Mouse (Mus musculus) E14TG2a.4 (cell line): ENCODE results near the gene Olfr1264.

ENCODE experiments used
- H3K27me3 ChIP-seq: 2 replicates; pipeline ENCODE4 v1.6.1; 2014; ENCODE audit warnings: low read length, control low read depth; ENCODE audit not compliant: insufficient read depth
- H3K36me3 ChIP-seq: 2 replicates; pipeline ENCODE4 v1.6.1; 2014; ENCODE audit warnings: low read length, control low read depth; ENCODE audit not compliant: insufficient read depth
- H3K4me1 ChIP-seq: replicated peaks from 2 replicates; pipeline ENCODE4 v1.6.1; 2014; ENCODE audit warnings: low read depth, low read length, control low read depth
- H3K4me3 ChIP-seq: replicated peaks from 2 replicates; pipeline ENCODE4 v1.5.1; 2014; ENCODE audit warnings: mild to moderate bottlenecking, low read length
- H3K9me3 ChIP-seq: 2 replicates; pipeline ENCODE4 v1.6.1; 2014; ENCODE audit warnings: low read length, control low read depth
- CTCF ChIP-seq: conservative IDR thresholded peaks from 2 replicates; pipeline ENCODE4 v1.5.1; 2014; ENCODE audit warnings: low read length
- NANOG ChIP-seq: IDR thresholded peaks from 2 replicates; pipeline ENCODE4 v1.6.1; 2014; ENCODE audit warnings: borderline replicate concordance, low read length, mixed read lengths
- POU5F1 ChIP-seq: IDR thresholded peaks from 2 replicates; pipeline ENCODE4 v1.6.1; 2014; ENCODE audit warnings: low read length, borderline replicate concordance

Olfr1264 gene

GRCm38 (mm10) chr2:90025477-90025876 is at the start of gene Olfr1264:
Olfr1264 (minus strand) TSS chr2:90025577.
- no peaks in the 10 kb centered on the region for H3K27me3 ChIP-seq
- no peaks in the 10 kb centered on the region for H3K4me1 ChIP-seq
- TF ChIP-seq NANOG (no peak), POU5F1 (no peak), CTCF (no peak)
- no peak within 1 kb of the TSS for H3K4me3 ChIP-seq
- no peaks in the 10 kb centered on the region for H3K9me3 ChIP-seq
- no peaks in the 10 kb centered on the region for H3K36me3 ChIP-seq

GRCm38 (mm10) chr2:90070065-90070464 is 44.7 kb upstream of the Olfr1264 start:
- H3K4me1 ChIP-seq = no peaks in the 10 kb centered on the region
- H3K36me3 ChIP-seq = no peaks in the 10 kb centered on the region
- H3K27me3 ChIP-seq = no peaks in the 10 kb centered on the region
- no peaks in the 10 kb centered on the region for H3K9me3 ChIP-seq
- no peak overlapping the region for H3K4me3 ChIP-seq
- TF ChIP-seq NANOG (no peak), CTCF (no peak), POU5F1 (no peak)

GRCm38 (mm10) chr2:90063494-90063893 is 38.1 kb upstream of the Olfr1264 start, which contains the start of gene Olfr140:
Olfr140 (minus strand) TSS chr2:90063594.
- H3K36me3 ChIP-seq = no peaks in the 10 kb centered on the region
- H3K4me3 ChIP-seq = no peak within 1 kb of the TSS
- H3K4me1 ChIP-seq = no peaks in the 10 kb centered on the region
- H3K9me3 ChIP-seq = no peaks in the 10 kb centered on the region
- H3K27me3 ChIP-seq = no peaks in the 10 kb centered on the region
- no peak for TF ChIP-seq CTCF
- TF ChIP-seq POU5F1 = no peak
- no peak for TF ChIP-seq NANOG

- no peaks in the 10 kb centered on the region for H3K9me3 ChIP-seq
- no peak within 1 kb of the TSS for H3K4me3 ChIP-seq
- H3K27me3 ChIP-seq = no peaks in the 10 kb centered on the region
- no peaks in the 10 kb centered on the region for H3K36me3 ChIP-seq
- no peaks in the 10 kb centered on the region for H3K4me1 ChIP-seq
- TF ChIP-seq NANOG = no peak
- TF ChIP-seq CTCF = no peak
Measured at GRCm38 (mm10) chr2:90035037-90035436, 9.7 kb upstream of the Olfr1264 start, which contains the start of gene Olfr1265. Olfr1265 (plus strand) TSS chr2:90035337.

GRCm38 (mm10) chr2:90011831-90012230 is 13.5 kb downstream of the Olfr1264 start, which contains the start of gene Olfr1263:
Olfr1263 (plus strand) TSS chr2:90012131.
- TF ChIP-seq POU5F1 (no peak), NANOG (no peak), CTCF (no peak)
- Histone ChIP-seq H3K9me3 (no peaks in the 10 kb centered on the region), H3K4me3 (no peak within 1 kb of the TSS), H3K4me1 (no peaks in the 10 kb centered on the region), H3K36me3 (no peaks in the 10 kb centered on the region), H3K27me3 (no peaks in the 10 kb centered on the region)

- Histone ChIP-seq H3K9me3 (no peaks in the 10 kb centered on the region), H3K27me3 (no peaks in the 10 kb centered on the region), H3K36me3 (no peaks in the 10 kb centered on the region), H3K4me1 (no peaks in the 10 kb centered on the region), H3K4me3 (no peak within 1 kb of the TSS)
- no peak for TF ChIP-seq NANOG
- no peak for TF ChIP-seq POU5F1
- no peak for TF ChIP-seq CTCF
Measured at GRCm38 (mm10) chr2:89999845-90000244, 25.5 kb downstream of the Olfr1264 start, which contains the start of gene Olfr1262. Olfr1262 (plus strand) TSS chr2:90000145.

GRCm38 (mm10) chr2:89990921-89991320 is 34.5 kb downstream of the Olfr1264 start, which contains the start of gene Olfr1261:
Olfr1261 (plus strand) TSS chr2:89991221.
- Histone ChIP-seq H3K4me3 (no peak within 1 kb of the TSS), H3K4me1 (no peaks in the 10 kb centered on the region), H3K27me3 (no peaks in the 10 kb centered on the region), H3K36me3 (no peaks in the 10 kb centered on the region), H3K9me3 (no peaks in the 10 kb centered on the region)
- TF ChIP-seq CTCF = no peak
- TF ChIP-seq POU5F1 = no peak
- no peak for TF ChIP-seq NANOG

- no peaks in the 10 kb centered on the region for H3K27me3 ChIP-seq
- no peak overlapping the region for H3K4me3 ChIP-seq
- H3K4me1 ChIP-seq = no peaks in the 10 kb centered on the region
- H3K9me3 ChIP-seq = no peaks in the 10 kb centered on the region
- H3K36me3 ChIP-seq = no peaks in the 10 kb centered on the region
- TF ChIP-seq CTCF = no peak
- TF ChIP-seq NANOG = no peak
- TF ChIP-seq POU5F1 = no peak
Measured at GRCm38 (mm10) chr2:89977709-89978108, 47.7 kb downstream of the Olfr1264 start.

- TF ChIP-seq CTCF (no peak), POU5F1 (no peak), NANOG (no peak)
- Histone ChIP-seq H3K4me1 (no peaks in the 10 kb centered on the region), H3K27me3 (no peaks in the 10 kb centered on the region), H3K36me3 (no peaks in the 10 kb centered on the region), H3K9me3 (no peaks in the 10 kb centered on the region), H3K4me3 (no peak within 1 kb of the TSS)
Measured at GRCm38 (mm10) chr2:89974184-89974583, 51.2 kb downstream of the Olfr1264 start, which contains the start of gene Olfr1260. Olfr1260 (plus strand) TSS chr2:89974340.
